Mouse (Mus musculus) limb, embryonic 11.5 days (tissue): ENCODE results near the gene Acod1. TPM values are rescaled to one million over a fixed set of nuclear protein-coding genes. Genes with fewer than 3 reads are reported as not detected.
A peak's percentile ranks its signal among the peaks of the same experiment; 100 is the strongest.

Experiments
- ATAC-seq: fragments of 200-750 bp; cut with Nextera tagmentation; 2 replicates; pipeline ENCODE4 v1.8.0; 2017; ENCODE audit warnings: low read depth; ENCODE audit not compliant: insufficient number of reproducible peaks, low FRiP score, low TSS enrichment
- DNase-seq: peaks from one replicate; pipeline ENCODE4 v3.0.0-alpha.2; 2015; ENCODE audit warnings: low spot score
- H3K27ac ChIP-seq: fragments of 300-500 bp; sonication (generic); replicated peaks from 2 replicates; pipeline ENCODE4 v1.5.1; 2014; ENCODE audit warnings: low read depth, mild to moderate bottlenecking, low read length
- H3K27me3 ChIP-seq: fragments of 300-500 bp; sonication (generic); 2 replicates; pipeline ENCODE4 v1.6.1; 2014; ENCODE audit warnings: mild to moderate bottlenecking, low read length, mixed read lengths; ENCODE audit not compliant: control insufficient read depth, insufficient read depth
- H3K36me3 ChIP-seq: fragments of 300-500 bp; sonication (generic); 2 replicates; pipeline ENCODE4 v1.6.1; 2014; ENCODE audit warnings: mild to moderate bottlenecking, low read length, moderate library complexity, mixed read lengths; ENCODE audit not compliant: control insufficient read depth, insufficient read depth
- H3K4me1 ChIP-seq: fragments of 300-500 bp; sonication (generic); 2 replicates; pipeline ENCODE4 v1.6.1; 2014; ENCODE audit warnings: low read length, mixed read lengths; ENCODE audit not compliant: control insufficient read depth, insufficient read depth
- H3K4me2 ChIP-seq: fragments of 300-500 bp; sonication (generic); 2 replicates; pipeline ENCODE4 v1.6.1; 2014; ENCODE audit warnings: low read depth, mild to moderate bottlenecking, moderate library complexity; ENCODE audit not compliant: severe bottlenecking
- H3K4me3 ChIP-seq: fragments of 300-500 bp; sonication (generic); 2 replicates; pipeline ENCODE4 v1.5.1; 2014; ENCODE audit warnings: low read depth, low read length
- H3K9ac ChIP-seq: fragments of 300-500 bp; sonication (generic); 2 replicates; pipeline ENCODE4 v1.6.1; 2014; ENCODE audit warnings: mild to moderate bottlenecking, low read length
- H3K9me3 ChIP-seq: fragments of 300-500 bp; sonication (generic); 2 replicates; pipeline ENCODE4 v1.6.1; 2016; ENCODE audit warnings: low read length; ENCODE audit not compliant: control insufficient read depth
- WGBS: fragments of 180-500 bp; shearing (Covaris S2); extraction: QIAGEN DNeasy Blood & Tissue Kit; methylation state at CpG from one replicate; pipeline ENCODE4 v1.1.7; 2014; 5-methylcytosine and 5-hydroxymethylcytosine counted together
- polyA plus RNA-seq: library from polyadenylated mRNA; unstranded; fragments of >200 nt; fragmentation: Nextera tagmentation; extraction: Ambion mirVana; gene quantifications from 2 replicates; pipeline ENCODE4 v1.2.1, GENCODE M21; 2014

Gene Acod1
- polyA plus RNA-seq, 1 experiment from 2014 or later, result not detected

GRCm38 (mm10) chr14:103037016-103037415 lies 9.8 kb upstream of the Acod1 start:
- Histone ChIP-seq H3K27ac (no peak overlapping the region), H3K4me3 (no peak overlapping the region), H3K4me1 (no peaks in the 10 kb centered on the region), H3K36me3 (no peaks in the 10 kb centered on the region), H3K9me3 (no peaks in the 10 kb centered on the region), H3K4me2 (no peak overlapping the region), H3K9ac (no peak overlapping the region), H3K27me3 (no peaks in the 10 kb centered on the region)
- WGBS, result 89% methylated on average over 3 of the region's 3 CpGs
- no peak for ATAC-seq
- DNase-seq, result no peak

GRCm38 (mm10) chr14:103048292-103049086 lies 1.7 kb downstream of the Acod1 start:
- WGBS, result 87% methylated on average over 11 of the region's 11 CpGs
- no peaks in the 10 kb centered on the region for H3K4me1 ChIP-seq

GRCm38 (mm10) chr14:103051159-103051769 lies 4.5 kb downstream of the Acod1 start:
- Histone ChIP-seq H3K27ac (no peak overlapping the region), H3K9me3 (no peaks in the 10 kb centered on the region), H3K4me1 (no peaks in the 10 kb centered on the region), H3K4me2 (no peak overlapping the region), H3K36me3 (no peaks in the 10 kb centered on the region), H3K4me3 (no peak overlapping the region), H3K9ac (no peak overlapping the region), H3K27me3 (no peaks in the 10 kb centered on the region)
- 38% methylated on average over 8 of the region's 8 CpGs for WGBS
- ATAC-seq (peak; percentile 81), DNase-seq (peak; percentile 80)

More at GRCm38 (mm10) chr14:103048292-103049086, 1.7 kb downstream of the Acod1 start:
- Histone ChIP-seq H3K36me3 (no peaks in the 10 kb centered on the region), H3K9me3 (no peaks in the 10 kb centered on the region), H3K27ac (no peak overlapping the region), H3K27me3 (no peaks in the 10 kb centered on the region), H3K4me3 (no peak overlapping the region), H3K4me2 (no peak overlapping the region), H3K9ac (no peak overlapping the region)
- no peak for ATAC-seq
- no peak for DNase-seq

- no peaks in the 10 kb centered on the region for H3K27me3 ChIP-seq
- no peaks in the 10 kb centered on the region for H3K36me3 ChIP-seq
- H3K9ac ChIP-seq, result no peak overlapping the region
- H3K4me3 ChIP-seq, result no peak overlapping the region
- DNase-seq (no peak), ATAC-seq (no peak)
- no peaks in the 10 kb centered on the region for H3K4me1 ChIP-seq
- H3K27ac ChIP-seq, result no peak overlapping the region
- no peak overlapping the region for H3K4me2 ChIP-seq
- WGBS, result 85% methylated on average over 13 of the region's 13 CpGs
- H3K9me3 ChIP-seq, result no peaks in the 10 kb centered on the region
Observed at GRCm38 (mm10) chr14:103054731-103055130, 8.0 kb downstream of the Acod1 start.

GRCm38 (mm10) chr14:103056601-103057000 lies 9.8 kb downstream of the Acod1 start:
- Histone ChIP-seq H3K4me2 (no peak overlapping the region), H3K9ac (no peak overlapping the region), H3K27me3 (no peaks in the 10 kb centered on the region), H3K4me3 (no peak overlapping the region), H3K36me3 (no peaks in the 10 kb centered on the region), H3K4me1 (no peaks in the 10 kb centered on the region), H3K9me3 (no peaks in the 10 kb centered on the region), H3K27ac (no peak overlapping the region)
- ATAC-seq (no peak), DNase-seq (no peak)
- WGBS, result 87% methylated on average over 7 of the region's 7 CpGs

- Histone ChIP-seq H3K4me1 (no peaks in the 10 kb centered on the region), H3K9ac (no peak overlapping the region), H3K9me3 (no peaks in the 10 kb centered on the region), H3K27me3 (no peaks in the 10 kb centered on the region), H3K4me3 (no peak overlapping the region), H3K4me2 (no peak overlapping the region), H3K27ac (no peak overlapping the region), H3K36me3 (no peaks in the 10 kb centered on the region)
- no peak for ATAC-seq
- DNase-seq, result no peak
- 72% methylated on average over 1 of the region's 1 CpGs for WGBS
Observed at GRCm38 (mm10) chr14:103058998-103059397, 12.2 kb downstream of the Acod1 start.

GRCm38 (mm10) chr14:103059495-103059894 lies 12.7 kb downstream of the Acod1 start:
- Histone ChIP-seq H3K4me1 (no peaks in the 10 kb centered on the region), H3K9me3 (no peaks in the 10 kb centered on the region), H3K36me3 (no peaks in the 10 kb centered on the region), H3K4me3 (no peak overlapping the region), H3K9ac (no peak overlapping the region), H3K27me3 (no peaks in the 10 kb centered on the region), H3K27ac (no peak overlapping the region), H3K4me2 (no peak overlapping the region)
- WGBS, result 88% methylated on average over 10 of the region's 10 CpGs
- ATAC-seq, result no peak
- no peak for DNase-seq

- DNase-seq, result peak; percentile 82
- Histone ChIP-seq H3K27me3 (no peaks in the 10 kb centered on the region), H3K4me3 (no peak overlapping the region), H3K9ac (no peak overlapping the region), H3K4me1 (0 out of 2 replicates have a peak, but pooled peaks cover 3% of the 10 kb centered on the region), H3K36me3 (no peaks in the 10 kb centered on the region), H3K4me2 (no peak overlapping the region), H3K27ac (no peak overlapping the region), H3K9me3 (no peaks in the 10 kb centered on the region)
- no peak for ATAC-seq
- WGBS, result 17% methylated on average over 10 of the region's 10 CpGs
Observed at GRCm38 (mm10) chr14:103065294-103066167, 18.8 kb downstream of the Acod1 start.
